Mouse (Mus musculus): Measurements from ENCODE around the gene Morc2a. TPM values are rescaled to one million over a fixed set of nuclear protein-coding genes. Genes with fewer than 3 reads are reported as not detected.

Morc2a gene
- total and polyA plus RNA-seq, 3 experiments: 6.6 to 18.5 (median 16.1) TPM

DNA sequence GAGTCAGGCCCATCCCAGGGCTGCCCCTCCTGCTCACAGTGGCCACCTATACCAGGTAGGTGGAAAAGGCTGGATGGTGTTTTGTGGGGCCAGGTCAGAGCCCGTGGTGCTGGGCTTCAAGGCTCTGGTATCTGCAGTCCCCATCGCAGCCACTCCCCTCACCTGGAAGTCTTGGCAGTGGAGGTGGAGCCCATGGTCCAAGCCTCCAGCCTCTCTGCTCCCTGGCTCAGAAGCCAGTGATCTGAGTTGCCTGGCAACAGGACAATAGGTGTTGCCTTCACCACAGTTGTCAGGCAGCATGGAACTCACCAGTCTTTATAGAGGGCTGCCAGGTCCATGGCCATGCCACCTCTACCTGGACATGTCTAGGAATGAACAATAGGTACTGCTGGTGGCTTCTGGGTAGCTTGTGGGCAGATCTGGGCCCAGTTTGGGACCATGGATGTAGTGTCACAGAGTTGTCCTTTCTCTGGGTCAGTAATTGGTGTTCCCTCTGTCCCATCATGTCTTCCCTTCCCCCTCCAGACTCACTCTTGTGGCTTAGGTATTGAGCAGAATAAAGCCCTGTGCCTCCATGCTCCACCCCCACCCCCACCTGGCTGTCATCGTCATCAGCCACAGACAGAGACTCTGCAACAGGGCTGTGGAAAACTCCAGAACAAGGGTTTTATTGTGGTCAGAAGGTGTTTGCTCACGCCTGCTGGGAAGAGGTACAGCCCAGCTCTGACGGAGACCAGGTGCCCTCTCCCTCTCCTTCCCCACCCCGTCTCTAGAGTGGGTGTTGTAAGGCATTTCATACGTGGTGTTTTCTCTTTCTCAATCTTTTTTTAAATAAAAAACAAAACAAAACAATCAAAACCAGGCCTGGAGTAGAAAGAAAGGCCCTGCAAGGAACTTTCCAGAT, 54.4 kb downstream of the Morc2a start:
- no peak for TF ChIP-seq CTCF (IDR thresholded peaks at IDR 0.05)
- TF ChIP-seq EP300 (IDR thresholded peaks at IDR 0.05; ENCODE audit: insufficient read depth, low read depth, low read length): no peak
- TF ChIP-seq POLR2A (IDR thresholded peaks at IDR 0.05; ENCODE audit: insufficient read depth, low read depth, low read length): no peak
- no peaks in the 10 kb centered on the region for H3K4me1 ChIP-seq (ENCODE audit: control insufficient read depth, insufficient read depth, low read length)
- H3K27ac ChIP-seq: no peak overlapping the region
- intact Hi-C loops (cut with DNase I): no loop called here
- no peaks in the 10 kb centered on the region for H3K79me2 ChIP-seq (replicated peaks; ENCODE audit: control insufficient read depth, insufficient read depth, low read length)
- no peak overlapping the region for H3K4me3 ChIP-seq
- H3K9ac ChIP-seq (ENCODE audit: low read depth, low read length): no peak overlapping the region
- no peaks in the 10 kb centered on the region for H3K36me3 ChIP-seq (ENCODE audit: control insufficient read depth, insufficient read depth, low read length)
- no peak for DNase-seq
- WGBS: 84% methylated on average over 7 of the region's 7 CpGs
- H3K27me3 ChIP-seq (ENCODE audit: control insufficient read depth, insufficient read depth, low read length): no peaks in the 10 kb centered on the region

GRCm38 (mm10) chr11:3704404-3704803, 55.4 kb downstream of the Morc2a start:
- H3K9ac ChIP-seq (ENCODE audit: low read depth, low read length): no peak overlapping the region
- DNase-seq: no peak
- TF ChIP-seq EP300 (IDR thresholded peaks at IDR 0.05; ENCODE audit: insufficient read depth, low read depth, low read length): no peak
- TF ChIP-seq CTCF (IDR thresholded peaks at IDR 0.05): no peak
- TF ChIP-seq POLR2A (IDR thresholded peaks at IDR 0.05; ENCODE audit: insufficient read depth, low read depth, low read length): no peak
- H3K4me1 ChIP-seq (ENCODE audit: control insufficient read depth, insufficient read depth, low read length): no peaks in the 10 kb centered on the region
- no peak overlapping the region for H3K4me3 ChIP-seq
- H3K27me3 ChIP-seq (ENCODE audit: control insufficient read depth, insufficient read depth, low read length): no peaks in the 10 kb centered on the region
- H3K27ac ChIP-seq: no peak overlapping the region
- 60% methylated on average over 8 of the region's 8 CpGs for WGBS
- no peaks in the 10 kb centered on the region for H3K36me3 ChIP-seq (ENCODE audit: control insufficient read depth, insufficient read depth, low read length)
- intact Hi-C loops (cut with DNase I): no loop called here
- H3K79me2 ChIP-seq (replicated peaks; ENCODE audit: control insufficient read depth, insufficient read depth, low read length): no peaks in the 10 kb centered on the region

DNA sequence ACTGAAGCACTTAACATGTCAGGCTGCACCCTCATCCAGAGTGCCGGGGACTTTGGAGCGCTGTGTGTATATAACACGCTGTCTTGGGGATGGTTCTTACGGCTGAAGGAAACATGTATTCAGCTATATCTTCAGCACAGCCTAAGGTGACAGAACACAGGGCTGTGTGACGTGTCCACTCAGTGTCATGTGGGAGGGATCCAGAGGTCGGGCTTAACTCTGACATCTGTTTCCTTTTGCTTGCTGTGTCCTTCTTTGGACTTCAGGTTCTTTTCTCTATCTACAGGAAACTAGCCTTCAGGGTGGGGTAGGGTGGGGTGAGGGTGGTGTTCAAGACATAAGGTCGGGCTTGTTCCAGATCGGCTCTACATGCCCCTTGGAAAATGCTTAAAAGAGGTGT, 58.1 kb downstream of the Morc2a start:
- intact Hi-C loops (cut with DNase I): no loop called here
- H3K27me3 ChIP-seq (ENCODE audit: control insufficient read depth, insufficient read depth, low read length): no peaks in the 10 kb centered on the region
- no peak for DNase-seq
- H3K27ac ChIP-seq: no peak overlapping the region
- no peaks in the 10 kb centered on the region for H3K36me3 ChIP-seq (ENCODE audit: control insufficient read depth, insufficient read depth, low read length)
- H3K79me2 ChIP-seq (replicated peaks; ENCODE audit: control insufficient read depth, insufficient read depth, low read length): no peaks in the 10 kb centered on the region
- TF ChIP-seq POLR2A (IDR thresholded peaks at IDR 0.05; ENCODE audit: insufficient read depth, low read depth, low read length) (no peak), EP300 (IDR thresholded peaks at IDR 0.05; ENCODE audit: insufficient read depth, low read depth, low read length) (no peak), CTCF (IDR thresholded peaks at IDR 0.05) (no peak)
- H3K4me1 ChIP-seq (ENCODE audit: control insufficient read depth, insufficient read depth, low read length): no peaks in the 10 kb centered on the region
- H3K9ac ChIP-seq (ENCODE audit: low read depth, low read length): no peak overlapping the region
- WGBS: 51% methylated on average over 8 of the region's 8 CpGs
- H3K4me3 ChIP-seq: no peak overlapping the region

GRCm38 (mm10) chr11:3710203-3710602, 61.2 kb downstream of the Morc2a start:
- no peak for DNase-seq
- no peaks in the 10 kb centered on the region for H3K79me2 ChIP-seq (replicated peaks; ENCODE audit: control insufficient read depth, insufficient read depth, low read length)
- H3K4me1 ChIP-seq (ENCODE audit: control insufficient read depth, insufficient read depth, low read length): no peaks in the 10 kb centered on the region
- TF ChIP-seq EP300 (IDR thresholded peaks at IDR 0.05; ENCODE audit: insufficient read depth, low read depth, low read length) (no peak), CTCF (IDR thresholded peaks at IDR 0.05) (no peak), POLR2A (IDR thresholded peaks at IDR 0.05; ENCODE audit: insufficient read depth, low read depth, low read length) (no peak)
- no peak overlapping the region for H3K27ac ChIP-seq
- no peak overlapping the region for H3K4me3 ChIP-seq
- no peaks in the 10 kb centered on the region for H3K27me3 ChIP-seq (ENCODE audit: control insufficient read depth, insufficient read depth, low read length)
- WGBS: 60% methylated on average over 14 of the region's 14 CpGs
- no peaks in the 10 kb centered on the region for H3K36me3 ChIP-seq (ENCODE audit: control insufficient read depth, insufficient read depth, low read length)
- intact Hi-C loops (cut with DNase I): loop anchor here (5.0 kb wide), 1 partner anchor 167 kb away; no protein-coding TSS in a partner anchor
- H3K9ac ChIP-seq (ENCODE audit: low read depth, low read length): no peak overlapping the region

- H3K9ac ChIP-seq (ENCODE audit: low read depth, low read length): no peak overlapping the region
- no peaks in the 10 kb centered on the region for H3K36me3 ChIP-seq (ENCODE audit: control insufficient read depth, insufficient read depth, low read length)
- no peak overlapping the region for H3K27ac ChIP-seq
- H3K4me3 ChIP-seq: no peak overlapping the region
- TF ChIP-seq EP300 (IDR thresholded peaks at IDR 0.05; ENCODE audit: insufficient read depth, low read depth, low read length) (no peak), CTCF (IDR thresholded peaks at IDR 0.05) (peak; percentile 95)
- 29% methylated on average over 15 of the region's 15 CpGs for WGBS
- peak; percentile 24 to 64 for DNase-seq
- intact Hi-C loops (cut with DNase I): loop anchor here (1.0 to 5.0 kb wide), 2 partner anchors 72 to 163 kb away; no protein-coding TSS in a partner anchor
- H3K27me3 ChIP-seq (ENCODE audit: control insufficient read depth, insufficient read depth, low read length): no peaks in the 10 kb centered on the region
- no peaks in the 10 kb centered on the region for H3K79me2 ChIP-seq (replicated peaks; ENCODE audit: control insufficient read depth, insufficient read depth, low read length)
- H3K4me1 ChIP-seq (ENCODE audit: control insufficient read depth, insufficient read depth, low read length): no peaks in the 10 kb centered on the region
These were observed 65.5 kb downstream of the Morc2a start for GRCm38 (mm10) chr11:3714486-3714885.

- H3K27me3 ChIP-seq (ENCODE audit: control insufficient read depth, insufficient read depth, low read length): no peaks in the 10 kb centered on the region
- H3K36me3 ChIP-seq (ENCODE audit: control insufficient read depth, insufficient read depth, low read length): no peaks in the 10 kb centered on the region
- no peak overlapping the region for H3K27ac ChIP-seq
- no peak for DNase-seq
- H3K9ac ChIP-seq (ENCODE audit: low read depth, low read length): no peak overlapping the region
- no peaks in the 10 kb centered on the region for H3K4me1 ChIP-seq (ENCODE audit: control insufficient read depth, insufficient read depth, low read length)
- TF ChIP-seq POLR2A (IDR thresholded peaks at IDR 0.05; ENCODE audit: insufficient read depth, low read depth, low read length): no peak
- no peak for TF ChIP-seq CTCF (IDR thresholded peaks at IDR 0.05)
- no peak for TF ChIP-seq EP300 (IDR thresholded peaks at IDR 0.05; ENCODE audit: insufficient read depth, low read depth, low read length)
- H3K4me3 ChIP-seq: no peak overlapping the region
- H3K79me2 ChIP-seq (replicated peaks; ENCODE audit: control insufficient read depth, insufficient read depth, low read length): no peaks in the 10 kb centered on the region
- 69% methylated on average over 6 of the region's 6 CpGs for WGBS
- intact Hi-C loops (cut with DNase I): no loop called here
These were observed 67.7 kb downstream of the Morc2a start for GRCm38 (mm10) chr11:3716662-3717061.
